Mouse (Mus musculus): ENCODE measurements around the gene Tnr. TPM values are rescaled to one million over a fixed set of nuclear protein-coding genes. Genes with fewer than 3 reads are reported as not detected.

Gene Tnr
- polyA plus RNA-seq, 2 experiments from 2014 or later, result 0.04 TPM; not detected in 1

DNA sequence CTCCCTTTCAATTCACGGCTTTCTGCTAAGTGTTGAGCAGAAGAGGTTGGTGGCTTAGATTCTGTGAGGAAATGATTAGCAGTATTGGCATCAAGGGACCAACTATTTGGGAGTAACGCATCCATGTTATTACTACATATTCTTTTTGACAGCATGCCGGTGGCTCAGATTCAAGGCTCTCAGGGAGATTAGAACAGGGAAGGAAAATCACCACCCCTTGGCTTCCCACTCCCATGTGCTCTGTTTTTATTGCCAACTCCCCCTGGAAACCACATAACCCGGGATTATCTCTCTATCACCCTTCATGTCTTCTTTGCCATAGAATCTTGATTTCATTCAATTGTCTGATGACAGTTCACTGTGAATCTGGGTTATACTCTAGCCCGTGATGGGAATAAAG is 276.8 kb downstream of the Tnr start:
- no peak for ATAC-seq

DNA sequence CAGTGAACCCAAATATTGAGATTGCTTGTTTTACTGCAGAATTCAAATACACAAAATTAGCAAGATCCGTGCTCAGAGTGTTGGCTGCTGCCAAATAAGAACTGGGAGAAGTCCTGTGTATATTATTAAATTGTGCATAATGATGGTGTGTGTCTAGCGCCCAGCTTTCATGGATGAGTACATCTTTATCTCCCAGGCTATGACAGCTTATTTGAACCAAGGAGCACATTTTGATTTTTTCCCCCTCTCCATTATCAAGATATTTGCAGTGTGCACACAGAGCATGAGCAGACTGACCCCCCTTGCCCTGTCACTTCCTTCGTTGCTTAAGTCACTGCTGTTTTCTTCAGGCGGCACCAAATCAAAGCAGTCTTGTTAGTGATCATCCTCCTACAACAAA is 278.2 kb downstream of the Tnr start:
- no peak for ATAC-seq

DNA sequence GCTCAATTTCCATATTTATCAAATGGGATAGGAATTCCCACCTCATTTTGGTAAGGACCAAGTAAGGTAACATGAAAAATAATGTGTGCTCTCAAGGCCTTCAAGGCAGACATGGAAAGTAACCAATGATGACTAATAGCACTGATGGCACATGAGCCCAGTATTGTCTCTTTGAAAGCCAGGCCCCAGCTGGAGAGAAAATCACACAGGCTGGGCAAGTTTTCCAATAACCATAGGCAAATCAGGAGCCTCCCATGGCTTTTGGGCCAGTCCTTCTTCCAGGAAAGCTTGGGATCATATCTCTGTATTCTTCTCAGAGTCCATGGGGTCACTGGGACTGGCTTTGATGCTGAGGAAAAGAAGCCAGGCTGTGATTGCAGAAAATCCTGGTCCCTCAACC is 280.1 kb downstream of the Tnr start:
- no peak for ATAC-seq

DNA sequence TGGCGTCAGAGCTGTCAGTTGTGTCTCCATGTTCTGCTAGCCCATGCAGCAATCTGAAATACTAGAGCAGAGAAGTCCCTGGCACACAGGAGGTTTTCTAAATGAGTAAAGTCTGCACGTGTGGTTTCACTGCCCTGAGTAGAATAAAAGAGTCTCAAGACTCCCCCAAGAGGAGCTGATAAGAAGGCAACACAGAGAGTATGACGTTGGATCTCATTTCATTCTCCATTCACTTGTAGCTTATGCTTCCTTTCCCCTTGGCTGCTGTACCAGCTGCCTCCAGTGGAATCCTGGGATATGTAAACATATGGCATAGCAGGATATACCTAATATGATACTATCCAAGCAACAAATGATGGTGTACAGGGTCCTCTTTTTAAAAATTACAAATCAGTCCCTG is 285.9 kb downstream of the Tnr start:
- ATAC-seq, result no peak

DNA sequence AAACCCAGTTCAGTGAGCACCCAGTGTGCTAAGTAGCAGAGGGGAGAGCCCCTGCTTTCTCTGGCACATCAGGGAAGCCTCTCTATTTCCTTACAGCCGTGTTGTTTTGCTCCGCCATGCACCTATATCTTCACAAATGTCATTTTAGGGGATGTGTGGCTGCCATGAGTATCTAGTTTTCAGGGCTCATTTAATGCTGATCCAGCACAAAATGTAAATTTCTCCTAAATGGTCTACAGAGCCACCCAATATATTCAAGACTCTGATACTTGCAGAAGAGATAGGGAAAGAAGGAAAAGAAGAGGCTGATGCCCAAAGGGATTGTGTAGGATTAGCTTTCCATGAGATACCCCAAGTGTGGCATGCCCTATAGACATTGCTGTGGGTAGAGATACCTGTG is 288.2 kb downstream of the Tnr start:
- ATAC-seq, result no peak

DNA sequence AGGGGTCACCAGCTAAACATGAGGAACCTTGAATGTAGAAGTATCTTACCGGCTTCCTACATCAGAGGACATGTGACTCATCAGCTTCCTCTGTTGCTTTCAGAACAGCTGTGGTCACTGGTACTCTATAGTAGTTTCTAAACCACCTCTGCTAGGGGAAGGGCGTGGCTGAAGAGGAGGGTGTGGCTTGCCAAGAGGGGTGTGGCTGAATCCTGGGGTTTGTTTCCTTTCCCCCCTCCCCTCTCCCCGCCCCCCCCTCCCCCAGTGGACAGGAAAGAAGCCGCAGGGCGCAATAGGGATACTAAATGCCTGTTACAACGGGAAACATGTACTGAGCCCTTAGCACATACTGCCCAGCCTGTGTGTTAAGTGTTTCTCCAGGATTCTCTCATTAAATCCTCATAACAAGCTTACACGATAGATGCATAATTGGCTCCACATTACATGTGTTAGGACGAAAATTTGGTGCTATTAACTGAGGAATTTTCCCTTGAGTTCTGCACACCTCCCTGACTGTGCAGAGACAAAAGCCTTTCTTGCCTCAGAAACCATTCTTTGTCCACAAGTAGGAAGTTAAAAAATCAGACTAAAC is 289.3 kb downstream of the Tnr start:
- ATAC-seq, result peak; percentile 93

DNA sequence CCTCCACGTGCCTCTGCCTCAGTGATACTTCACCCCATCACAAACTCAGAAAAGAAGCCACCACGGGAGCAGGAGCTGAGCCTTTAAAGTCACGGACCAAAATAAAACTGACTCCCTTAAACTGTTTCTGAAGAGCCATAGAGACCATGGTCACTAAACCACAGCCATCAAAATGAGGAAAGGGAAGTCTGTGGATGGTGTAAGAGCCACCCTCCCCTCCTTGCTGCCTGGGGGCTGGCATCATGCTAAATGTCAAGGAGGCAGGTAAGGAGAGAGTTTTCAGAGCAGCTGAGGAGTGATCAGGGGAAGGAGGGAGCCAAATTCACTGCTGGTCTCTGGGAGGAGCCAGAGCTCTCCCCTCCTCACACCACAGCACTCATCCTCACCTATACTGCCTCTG is 290.8 kb downstream of the Tnr start:
- no peak for ATAC-seq

DNA sequence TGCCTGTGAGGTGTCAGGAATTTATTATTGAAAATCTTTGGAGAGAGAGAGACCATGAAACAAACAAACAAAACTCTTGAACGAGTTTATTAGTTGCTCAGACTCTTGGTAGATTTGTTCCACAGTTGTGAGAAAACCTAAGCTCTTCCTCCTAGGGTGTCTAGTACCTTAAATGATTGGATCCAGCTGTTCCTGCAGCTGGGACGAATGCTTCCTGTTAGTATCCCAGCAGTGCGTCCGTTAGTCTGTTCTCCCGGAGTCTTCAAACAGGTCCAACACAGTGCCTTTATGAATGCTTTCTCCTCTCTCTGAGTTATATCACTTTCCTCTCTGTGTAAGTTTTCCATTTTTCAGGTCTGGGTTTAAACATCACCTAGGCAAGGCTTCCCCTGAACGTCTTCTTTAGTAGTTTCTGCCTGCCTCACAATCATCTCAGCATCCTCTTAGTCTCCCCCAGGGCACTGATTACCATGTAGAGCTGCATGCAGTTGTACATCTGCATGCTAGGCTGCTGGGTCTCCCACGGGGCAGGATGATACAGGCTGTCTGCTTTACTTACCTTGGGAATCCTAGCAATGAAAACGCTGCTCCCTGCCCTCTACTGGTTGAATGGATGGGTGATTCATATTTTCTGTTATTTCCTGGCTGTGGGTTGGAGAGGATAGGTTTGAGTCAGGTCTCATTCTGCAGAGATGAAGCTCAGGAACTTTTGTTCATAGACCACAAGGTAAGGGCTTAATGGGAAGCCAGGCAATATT is 293.2 kb downstream of the Tnr start:
- ATAC-seq, result no peak

DNA sequence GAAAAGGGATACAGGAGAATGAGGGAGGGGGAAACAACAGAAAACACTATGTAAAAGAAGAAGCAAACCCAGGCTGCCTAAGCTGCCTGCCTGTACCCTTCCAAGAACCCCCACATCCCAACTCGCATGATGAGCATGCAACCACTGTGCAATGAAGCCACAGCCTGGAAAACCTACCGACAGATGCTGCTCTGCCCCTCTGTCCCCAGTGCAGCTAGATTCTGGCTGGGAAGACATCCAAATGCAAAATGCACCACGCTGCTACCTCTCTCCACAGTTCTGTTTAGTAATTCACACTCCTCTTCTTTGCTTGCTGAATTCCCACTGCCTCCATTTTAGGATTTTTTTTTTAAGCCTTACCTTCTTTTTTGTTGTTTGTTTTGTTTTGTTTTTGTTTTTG is 295.9 kb downstream of the Tnr start:
- no peak for ATAC-seq

DNA sequence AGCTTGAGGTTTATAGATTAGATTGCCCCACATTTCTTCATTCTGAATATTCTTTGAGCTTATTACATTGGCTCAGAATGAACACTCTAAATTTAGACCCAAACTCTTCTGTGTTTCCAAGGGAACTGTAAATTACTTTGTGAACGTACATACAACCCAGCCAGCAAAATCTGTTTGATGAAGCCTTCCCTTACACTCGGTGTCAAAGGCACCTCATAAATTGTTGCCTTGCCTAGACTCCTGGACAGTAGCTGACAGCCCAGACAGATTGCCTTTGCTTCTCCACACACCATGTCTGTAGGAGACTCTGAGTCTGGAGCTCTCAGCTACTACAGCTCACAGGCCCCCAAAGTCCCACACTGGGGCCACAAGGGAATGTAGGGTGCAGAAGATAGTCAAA is 298.8 kb downstream of the Tnr start:
- ATAC-seq, result no peak

DNA sequence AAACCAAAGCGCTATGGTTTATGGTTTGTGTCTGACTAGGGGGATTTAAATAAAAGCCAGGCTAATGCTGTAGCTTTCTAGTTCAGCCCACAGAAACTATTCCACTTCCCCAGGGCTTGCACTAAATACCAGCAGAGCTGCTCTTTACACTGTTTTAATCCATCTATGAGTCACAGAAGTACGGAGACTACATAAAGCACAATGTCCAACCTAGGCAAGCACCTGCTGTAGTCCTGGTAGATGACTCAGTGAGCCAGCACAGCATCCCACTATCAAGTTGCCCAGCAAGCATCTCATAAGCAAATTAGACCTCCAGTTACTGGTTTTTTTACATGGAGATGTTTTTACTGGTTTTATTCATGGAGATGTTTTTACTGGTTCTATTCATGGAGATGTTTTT is 305.0 kb downstream of the Tnr start:
- ATAC-seq, result no peak

DNA sequence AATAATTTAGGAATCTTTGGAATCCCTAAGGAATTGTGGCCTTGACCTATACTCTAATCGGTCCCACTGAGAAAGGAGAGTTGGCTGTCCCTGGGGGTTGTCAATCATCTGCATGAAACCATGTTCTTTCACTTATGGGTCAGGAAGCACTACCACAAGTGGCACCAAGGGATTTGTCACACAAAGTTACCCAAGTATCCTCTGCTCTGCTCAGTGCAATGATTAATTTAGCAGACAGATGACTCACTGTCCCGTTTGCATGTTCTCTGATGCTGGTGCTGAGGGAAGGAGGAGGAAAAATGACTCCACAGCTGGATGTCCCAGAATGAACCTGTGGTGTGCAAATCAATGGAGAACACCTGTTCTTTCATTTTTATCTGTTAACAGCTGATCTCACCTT is 309.6 kb downstream of the Tnr start:
- no peak for ATAC-seq

DNA sequence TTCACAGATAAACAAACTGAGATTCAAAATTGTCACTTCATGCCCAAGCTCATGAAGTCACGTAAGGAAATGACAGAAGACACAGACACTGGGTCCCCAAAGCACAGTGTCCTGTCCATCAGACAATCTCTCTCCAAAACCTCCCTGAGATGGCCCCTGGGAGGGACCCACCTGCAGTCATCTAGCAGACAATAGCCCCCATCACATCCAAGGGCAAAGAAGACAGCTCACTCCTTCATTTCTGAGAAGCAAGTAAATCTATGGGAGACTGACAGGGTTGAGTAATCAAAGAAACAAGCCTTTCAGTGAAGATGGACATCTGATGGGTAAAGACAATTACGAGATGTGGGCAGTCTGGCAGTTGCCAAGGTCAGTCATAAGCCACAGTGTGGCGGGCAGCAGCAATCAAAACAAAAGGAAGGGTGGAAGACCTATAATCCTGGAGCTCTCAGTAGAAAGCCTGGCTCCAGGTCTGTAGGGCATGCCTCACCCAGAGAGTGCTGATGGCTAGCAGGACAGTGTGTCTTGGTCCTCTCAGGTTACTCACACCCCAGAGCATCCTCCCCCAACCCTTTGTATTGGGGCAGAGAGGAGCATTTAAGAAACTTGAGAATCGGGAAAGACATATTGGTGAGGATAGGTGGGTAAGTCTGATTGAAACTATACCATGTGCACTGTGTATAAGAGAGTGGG is 310.2 kb downstream of the Tnr start:
- ATAC-seq, result no peak

DNA sequence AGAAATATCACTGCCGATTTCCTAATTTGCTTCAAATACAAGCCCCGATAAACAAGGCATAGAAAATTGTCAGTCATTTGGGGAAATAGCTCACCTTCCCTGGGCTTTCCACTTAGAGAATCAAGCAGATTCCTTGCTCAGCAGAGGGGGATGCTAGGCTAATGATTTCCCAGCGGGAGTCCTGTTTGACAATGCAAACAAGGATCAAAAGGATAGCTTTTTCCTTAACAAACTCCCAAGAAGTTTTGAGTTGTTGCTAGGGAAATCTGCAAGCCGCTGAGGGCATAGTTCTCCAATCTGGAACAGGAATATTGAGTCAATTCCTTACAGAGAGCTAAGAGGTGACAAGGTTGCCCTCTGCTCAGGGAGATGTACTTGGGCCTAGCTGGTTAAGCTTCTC is 311.6 kb downstream of the Tnr start:
- no peak for ATAC-seq

DNA sequence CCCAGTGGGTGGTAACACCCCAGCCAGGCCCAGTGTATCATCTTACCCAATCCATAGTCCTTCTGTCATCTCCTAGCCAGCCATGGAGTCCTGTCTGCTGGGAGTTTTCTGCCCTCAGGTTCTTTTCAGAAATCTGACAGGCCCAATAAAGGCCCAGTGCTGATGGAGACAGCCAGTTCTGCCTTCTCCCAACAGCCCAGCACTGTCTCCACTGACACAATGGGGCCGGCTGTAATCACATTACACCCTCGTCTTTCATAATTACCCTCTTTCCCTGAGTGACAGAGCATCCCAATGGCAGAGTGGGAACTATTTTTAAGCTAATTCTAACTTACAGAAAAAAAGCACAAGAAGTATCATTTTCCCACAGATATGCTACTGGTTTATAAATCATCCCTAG is 316.8 kb downstream of the Tnr start:
- ATAC-seq, result no peak

DNA sequence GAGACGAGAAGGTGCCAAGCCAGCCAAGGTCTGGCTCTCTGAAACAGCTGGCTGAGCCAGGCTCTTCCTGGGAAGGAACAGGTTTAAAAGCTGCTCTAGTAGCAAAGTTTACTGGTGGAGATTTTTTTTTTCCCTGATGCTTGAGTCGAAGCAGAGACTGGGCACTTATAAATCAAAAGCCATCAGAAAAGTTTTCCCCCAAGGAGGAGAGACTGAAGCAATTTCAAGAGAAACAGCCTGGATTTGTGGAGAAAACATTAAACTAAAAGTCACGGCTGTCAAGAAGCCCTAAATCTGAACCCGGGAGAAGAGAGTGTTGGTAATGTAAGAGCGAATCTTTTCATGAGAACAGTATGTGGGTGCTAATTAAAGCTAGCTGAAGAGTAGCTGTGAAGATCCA is 319.3 kb downstream of the Tnr start:
- no peak for ATAC-seq

DNA sequence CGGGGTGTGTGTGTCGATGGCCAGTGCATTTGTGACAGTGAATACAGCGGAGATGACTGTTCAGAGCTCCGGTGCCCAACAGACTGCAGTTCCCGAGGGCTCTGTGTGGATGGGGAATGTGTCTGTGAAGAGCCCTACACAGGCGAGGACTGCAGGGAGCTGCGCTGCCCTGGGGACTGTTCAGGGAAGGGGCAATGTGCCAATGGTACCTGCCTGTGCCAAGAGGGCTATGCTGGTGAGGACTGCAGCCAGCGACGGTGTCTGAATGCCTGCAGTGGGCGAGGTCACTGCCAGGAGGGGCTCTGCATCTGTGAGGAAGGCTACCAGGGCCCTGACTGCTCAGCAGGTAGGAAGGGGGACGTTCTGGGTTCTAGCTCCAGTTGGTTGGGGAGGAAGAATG is 328.5 kb downstream of the Tnr start:
- ATAC-seq, result no peak

DNA sequence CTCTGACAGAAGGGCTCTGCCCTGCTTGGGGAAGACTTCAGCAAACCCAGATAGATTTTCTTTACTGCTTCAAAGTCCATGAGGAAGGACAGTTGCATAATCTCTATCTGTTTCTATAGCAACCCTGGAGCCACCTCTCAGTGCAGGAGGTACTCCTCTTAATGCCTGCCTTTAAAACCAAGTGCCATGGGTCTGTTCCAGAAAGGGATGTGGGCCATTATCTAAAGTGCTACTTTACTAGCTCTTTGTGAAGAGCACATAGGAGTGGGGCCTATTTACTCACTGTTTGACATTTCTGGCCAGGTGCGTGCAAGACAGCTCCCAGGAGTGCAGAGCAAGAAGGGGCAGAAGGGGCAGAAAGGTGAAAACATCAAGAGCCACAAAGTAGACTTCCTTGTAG is 330.7 kb downstream of the Tnr start:
- no peak for ATAC-seq

DNA sequence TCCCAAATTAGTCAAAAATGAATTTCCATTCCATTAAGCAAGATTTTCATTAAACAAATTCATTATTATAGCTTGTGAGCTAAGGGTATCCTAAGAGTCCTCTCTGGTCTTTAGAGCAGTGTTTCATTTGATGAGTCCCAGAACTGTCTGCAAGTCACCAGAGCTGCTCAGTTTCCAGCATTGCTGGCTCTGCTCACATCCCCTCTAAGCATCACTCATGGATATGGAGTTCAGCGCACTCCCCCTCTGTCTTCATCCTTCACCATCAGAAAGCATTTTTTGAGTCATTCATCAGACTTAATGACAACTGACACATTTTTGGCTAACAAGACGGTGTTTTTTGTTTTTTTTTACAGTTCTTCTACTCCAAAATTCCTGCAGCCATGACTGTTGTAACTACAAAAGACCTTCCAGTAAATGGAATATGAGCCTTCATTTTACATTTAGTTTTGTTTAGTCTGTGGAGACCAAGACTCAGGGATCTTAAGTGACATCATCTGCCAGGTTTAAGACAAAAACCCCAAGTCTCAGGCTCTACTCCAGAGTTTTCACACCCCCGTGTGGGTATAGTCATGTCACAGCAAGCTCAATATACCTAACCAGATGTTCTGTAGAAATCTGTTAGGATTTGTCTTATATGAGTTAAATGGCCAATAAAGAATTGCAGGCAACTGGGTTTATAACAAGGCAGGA is 338.4 kb downstream of the Tnr start:
- no peak for ATAC-seq

DNA sequence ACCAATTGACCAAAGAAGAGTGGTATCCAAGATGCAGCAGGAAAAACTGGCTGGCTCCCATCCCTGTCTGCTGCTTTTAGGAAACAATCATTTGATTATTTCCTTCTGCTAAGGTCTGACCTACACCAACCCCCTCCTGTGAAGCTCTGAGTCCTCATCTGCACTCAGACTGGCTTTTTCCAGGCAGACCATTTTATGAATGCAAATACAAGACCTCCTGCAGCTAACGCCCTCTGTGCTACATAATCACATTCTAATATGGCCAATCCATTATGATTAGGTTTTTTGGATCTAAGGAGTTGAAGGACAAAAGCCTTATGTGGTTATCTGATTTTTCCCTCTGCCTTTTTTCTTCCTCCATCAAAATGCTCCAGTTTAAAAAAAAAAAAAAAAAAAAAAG is 342.1 kb downstream of the Tnr start:
- no peak for ATAC-seq

DNA sequence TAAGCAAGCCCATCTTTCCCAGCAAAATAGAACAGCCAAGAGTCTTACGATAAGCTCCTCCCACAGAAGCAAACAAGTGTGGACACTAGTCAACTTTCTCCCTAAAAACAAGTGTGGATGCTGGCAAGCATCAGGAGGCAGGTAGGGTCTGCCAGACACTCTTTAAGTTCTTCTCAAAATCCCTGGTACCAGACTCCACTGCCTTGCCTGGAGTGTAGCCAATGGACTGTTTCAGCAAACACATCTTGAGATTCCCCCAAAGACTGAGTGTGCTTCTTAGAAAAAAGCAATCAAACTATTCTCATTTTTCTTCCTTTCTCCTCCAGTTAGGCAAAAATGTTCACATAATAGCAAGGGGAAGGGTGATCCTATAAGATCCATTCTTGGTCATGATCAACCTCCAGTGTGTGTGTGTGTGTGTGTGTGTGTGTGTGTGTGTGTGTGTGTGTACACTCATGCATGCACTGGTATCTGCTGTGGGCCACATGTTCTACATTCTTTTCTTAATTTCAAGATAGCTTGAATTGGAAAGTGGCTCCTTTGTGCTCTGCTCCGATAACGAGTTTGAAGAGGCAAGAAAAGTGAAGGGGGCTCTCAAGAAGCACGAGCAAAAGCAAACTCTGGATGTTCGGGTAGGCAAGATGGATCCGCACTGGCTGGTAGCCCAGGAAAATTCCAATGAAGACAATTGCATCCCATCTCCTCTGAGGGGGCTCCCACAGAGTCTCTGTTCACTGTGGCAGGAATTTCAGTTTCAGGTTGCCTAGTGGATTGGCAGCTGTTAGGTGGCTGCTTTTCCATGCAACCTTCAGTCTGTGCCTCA is 346.3 kb downstream of the Tnr start:
- no peak for ATAC-seq

DNA sequence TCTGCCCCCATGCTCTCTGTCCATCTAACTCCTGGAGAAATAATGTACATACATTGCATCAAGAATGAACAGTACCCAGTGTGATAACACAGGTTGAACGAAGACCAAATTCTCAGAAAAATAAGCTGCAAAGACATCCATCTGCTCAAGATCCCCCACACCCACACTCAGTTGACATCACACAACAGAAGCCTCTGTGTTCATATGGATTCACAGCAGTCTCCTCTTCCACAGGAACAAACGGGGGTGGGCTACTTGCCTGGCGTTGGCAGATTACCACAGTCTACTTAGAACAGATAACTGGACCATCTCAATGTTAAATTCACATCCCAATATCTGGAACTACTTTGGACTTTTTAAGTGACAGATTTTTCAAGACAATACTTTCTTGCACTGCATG is 349.3 kb downstream of the Tnr start:
- no peak for ATAC-seq

DNA sequence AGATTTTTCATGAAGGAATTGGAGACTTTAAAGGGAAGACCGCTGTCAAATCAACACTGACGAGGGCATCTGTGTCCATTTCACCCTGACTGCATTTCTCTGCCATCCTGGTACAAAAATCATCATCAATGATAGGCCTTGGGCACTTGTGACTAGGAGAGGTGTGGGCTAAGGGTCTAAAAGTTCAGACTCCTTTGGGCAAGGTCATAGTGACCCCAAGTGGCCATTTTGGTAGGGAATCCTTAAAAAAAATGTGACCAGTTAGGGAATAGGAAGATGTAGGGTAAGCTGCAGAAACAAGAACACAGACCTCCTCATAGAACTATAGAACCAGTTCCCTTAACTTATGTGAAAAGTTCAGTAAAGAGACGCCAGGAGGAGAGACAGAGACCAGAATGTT is 355.1 kb downstream of the Tnr start:
- no peak for ATAC-seq
